Mouse (Mus musculus) kidney, embryonic 14.5 days (tissue): ENCODE data around the gene Galnt9. TPM values are rescaled to one million over a fixed set of nuclear protein-coding genes. Genes with fewer than 3 reads are reported as not detected.

ENCODE experiments used
- ATAC-seq: fragments of 200-750 bp; cut with Nextera tagmentation; 2 replicates; pipeline ENCODE4 v1.8.0; 2017; ENCODE audit warnings: moderate number of reproducible peaks, mild to moderate bottlenecking, moderate TSS enrichment, moderate library complexity; ENCODE audit not compliant: low FRiP score, low TSS enrichment
- H3K27ac ChIP-seq: fragments of 300-500 bp; sonication (generic); 2 replicates; pipeline ENCODE4 v1.5.1; 2014; ENCODE audit warnings: low read depth, mild to moderate bottlenecking, low read length, moderate library complexity, mixed read lengths
- H3K27me3 ChIP-seq: fragments of 300-500 bp; sonication (generic); 2 replicates; pipeline ENCODE4 v1.6.1; 2014; ENCODE audit warnings: mild to moderate bottlenecking, low read length; ENCODE audit not compliant: control insufficient read depth, insufficient read depth
- H3K36me3 ChIP-seq: fragments of 300-500 bp; sonication (generic); 2 replicates; pipeline ENCODE4 v1.6.1; 2014; ENCODE audit warnings: low read length, mixed read lengths; ENCODE audit not compliant: control insufficient read depth, insufficient read depth
- H3K4me1 ChIP-seq: fragments of 300-500 bp; sonication (generic); 2 replicates; pipeline ENCODE4 v1.6.1; 2014; ENCODE audit warnings: low read length, mixed read lengths; ENCODE audit not compliant: control insufficient read depth, insufficient read depth
- H3K4me2 ChIP-seq: fragments of 300-500 bp; sonication (generic); replicated peaks from 2 replicates; pipeline ENCODE4 v1.6.1; 2014; ENCODE audit warnings: low read depth, mild to moderate bottlenecking, low read length
- H3K4me3 ChIP-seq: fragments of 300-500 bp; sonication (generic); 2 replicates; pipeline ENCODE4 v1.5.1; 2014; ENCODE audit warnings: mild to moderate bottlenecking, low read length
- H3K9ac ChIP-seq: fragments of 300-500 bp; sonication (generic); 2 replicates; pipeline ENCODE4 v1.6.1; 2014; ENCODE audit warnings: low read depth, mild to moderate bottlenecking, low read length, moderate library complexity
- H3K9me3 ChIP-seq: fragments of 300-500 bp; sonication (generic); 2 replicates; pipeline ENCODE4 v1.6.1; 2016; ENCODE audit warnings: low read length; ENCODE audit not compliant: control insufficient read depth
- WGBS: fragments of 180-500 bp; shearing (Covaris S2); extraction: QIAGEN DNeasy Blood & Tissue Kit; methylation state at CpG from one replicate; pipeline ENCODE4 v1.1.7; 2014; 5-methylcytosine and 5-hydroxymethylcytosine counted together
- polyA plus RNA-seq: library from polyadenylated mRNA; unstranded; fragments of >200 nt; fragmentation: Nextera tagmentation; extraction: Ambion mirVana; gene quantifications from 2 replicates; pipeline ENCODE4 v1.2.1, GENCODE M21; 2014

The Galnt9 gene
- polyA plus RNA-seq, 1 experiment from 2014 or later = not detected

DNA sequence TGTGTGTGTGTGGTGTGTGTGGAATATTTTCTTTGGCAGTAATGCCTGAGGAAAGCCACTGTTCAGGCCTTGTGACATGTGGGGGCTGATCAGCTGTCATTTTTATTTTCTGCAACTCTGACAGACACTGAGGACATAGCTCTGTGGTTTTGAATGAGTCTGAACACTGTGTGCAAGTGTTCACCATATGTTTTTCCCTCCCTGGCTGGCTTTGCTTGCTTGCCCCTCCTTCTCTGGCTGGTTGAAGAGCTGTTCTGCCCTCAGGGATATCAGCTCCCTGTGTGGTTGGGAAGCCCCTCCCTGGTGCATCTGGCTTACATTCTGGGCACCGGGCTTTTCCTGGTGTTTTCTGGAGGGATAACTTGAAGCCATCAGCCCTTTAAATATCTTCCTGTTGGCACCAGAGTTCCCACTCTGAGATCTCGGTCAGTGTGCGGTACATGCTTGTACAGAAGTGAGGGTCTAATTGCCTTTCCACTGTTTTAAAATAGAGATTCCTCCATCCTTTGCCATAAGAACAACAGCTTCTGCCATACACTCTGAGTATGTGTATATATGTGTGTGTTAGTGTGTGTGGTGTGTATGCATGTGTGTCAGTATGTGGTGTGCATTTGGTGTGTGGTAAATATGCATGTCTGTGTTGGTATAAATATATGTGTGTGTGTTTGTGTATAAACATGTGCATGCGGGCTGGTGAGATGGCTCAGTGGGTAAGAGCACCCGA is 67.4 kb downstream of the Galnt9 start:
- no peaks in the 10 kb centered on the region for H3K9me3 ChIP-seq
- H3K4me1 ChIP-seq = no peaks in the 10 kb centered on the region
- no peak overlapping the region for H3K4me3 ChIP-seq
- 86% methylated on average over 5 of the region's 5 CpGs for WGBS
- no peak overlapping the region for H3K9ac ChIP-seq
- H3K27ac ChIP-seq = no peak overlapping the region
- H3K36me3 ChIP-seq = no peaks in the 10 kb centered on the region
- H3K4me2 ChIP-seq = no peak overlapping the region
- no peak for ATAC-seq
- H3K27me3 ChIP-seq = no peaks in the 10 kb centered on the region

DNA sequence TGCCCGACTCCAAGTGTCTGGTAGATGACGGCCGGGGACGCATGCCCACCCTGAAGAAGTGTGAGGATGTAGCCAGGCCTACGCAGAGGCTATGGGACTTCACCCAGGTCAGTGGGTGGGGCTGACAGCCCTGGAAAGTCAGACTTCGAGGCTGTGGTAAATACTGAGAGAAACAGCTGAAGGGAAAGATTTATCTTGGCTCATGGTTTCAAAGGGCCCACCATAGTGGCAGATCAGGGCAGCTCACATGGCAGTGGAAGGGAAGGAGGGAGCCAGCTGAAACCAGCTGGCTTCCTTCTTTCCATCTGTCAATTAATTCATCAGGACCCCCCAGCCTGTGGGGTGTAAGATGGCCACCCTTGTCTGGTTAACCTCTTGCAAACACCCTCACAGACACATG is 75.1 kb downstream of the Galnt9 start:
- H3K27ac ChIP-seq = no peak overlapping the region
- no peaks in the 10 kb centered on the region for H3K36me3 ChIP-seq
- H3K27me3 ChIP-seq = no peaks in the 10 kb centered on the region
- H3K9me3 ChIP-seq = no peaks in the 10 kb centered on the region
- no peak overlapping the region for H3K4me3 ChIP-seq
- H3K4me2 ChIP-seq = no peak overlapping the region
- H3K9ac ChIP-seq = no peak overlapping the region
- no peaks in the 10 kb centered on the region for H3K4me1 ChIP-seq
- no peak for ATAC-seq
- 82% methylated on average over 6 of the region's 6 CpGs for whole genome bisulfite sequencing

DNA sequence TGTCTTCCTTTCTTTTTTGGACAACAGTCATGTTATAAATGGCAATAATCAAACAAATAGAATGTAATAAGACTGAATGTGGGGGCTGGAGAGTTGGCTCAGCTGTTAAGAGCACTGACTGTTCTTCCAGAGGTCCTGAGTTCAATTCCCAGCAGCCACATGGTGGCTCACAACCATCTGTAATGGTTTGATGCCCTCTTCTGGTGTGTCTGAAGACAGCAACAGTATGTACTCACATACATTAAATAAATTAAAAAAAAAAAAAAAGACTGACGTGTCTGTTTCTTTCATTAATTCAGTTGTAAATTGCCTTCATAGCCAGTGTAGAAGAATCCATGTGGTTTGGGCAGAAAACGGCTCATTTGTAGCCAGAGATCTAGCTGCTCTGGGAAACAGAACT is 80.2 kb downstream of the Galnt9 start:
- H3K27ac ChIP-seq = no peak overlapping the region
- H3K27me3 ChIP-seq = no peaks in the 10 kb centered on the region
- no peak overlapping the region for H3K4me2 ChIP-seq
- H3K9ac ChIP-seq = no peak overlapping the region
- WGBS = 67% methylated on average over 2 of the region's 2 CpGs
- no peaks in the 10 kb centered on the region for H3K36me3 ChIP-seq
- no peak for ATAC-seq
- H3K4me1 ChIP-seq = no peaks in the 10 kb centered on the region
- H3K4me3 ChIP-seq = no peak overlapping the region
- no peaks in the 10 kb centered on the region for H3K9me3 ChIP-seq

DNA sequence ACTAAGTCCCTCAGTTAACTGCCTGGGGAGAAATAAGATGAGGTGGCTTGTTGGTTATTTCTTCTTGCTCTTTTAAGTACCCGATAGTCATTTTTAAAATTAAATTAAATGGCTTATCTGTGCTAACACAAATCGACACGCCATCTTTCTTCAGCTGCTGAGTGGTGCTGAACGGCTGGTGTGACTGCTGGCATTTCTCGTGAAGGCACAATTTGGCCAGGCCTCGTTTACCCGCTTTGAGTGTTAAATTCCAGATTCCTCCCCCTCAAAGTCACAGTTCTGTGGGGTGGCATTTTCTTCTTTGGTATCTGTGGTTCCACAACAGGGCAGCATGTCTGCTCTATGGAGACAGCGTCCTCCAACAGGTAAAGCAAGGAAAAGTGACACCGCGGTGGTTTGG is 83.2 kb downstream of the Galnt9 start:
- no peak for ATAC-seq
- Histone ChIP-seq H3K4me3 (no peak overlapping the region), H3K27me3 (no peaks in the 10 kb centered on the region), H3K4me2 (no peak overlapping the region), H3K27ac (no peak overlapping the region), H3K4me1 (no peaks in the 10 kb centered on the region), H3K9ac (no peak overlapping the region), H3K36me3 (no peaks in the 10 kb centered on the region), H3K9me3 (no peaks in the 10 kb centered on the region)
- WGBS = 64% methylated on average over 10 of the region's 10 CpGs

DNA sequence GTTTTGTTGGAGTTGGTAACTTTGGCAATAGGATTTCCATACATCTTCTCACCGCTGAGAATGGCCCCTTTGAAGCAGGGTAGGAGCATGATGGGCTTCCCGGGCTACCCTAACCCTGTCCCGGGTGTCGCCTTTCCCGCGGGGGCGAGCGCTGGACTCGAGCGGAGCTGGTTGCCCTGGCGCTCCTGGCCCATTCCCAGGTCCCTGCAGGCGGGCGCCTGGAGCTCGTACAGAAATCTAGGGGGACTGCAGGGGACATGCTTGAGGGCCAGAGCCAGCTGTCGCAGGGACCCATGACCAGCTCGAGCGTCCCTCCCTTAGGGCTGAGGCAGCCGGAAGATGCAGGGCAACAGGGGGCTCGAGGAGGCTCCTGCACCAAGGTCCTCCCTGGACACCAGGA is 84.0 kb downstream of the Galnt9 start:
- Histone ChIP-seq H3K4me3 (no peak overlapping the region), H3K4me2 (peak overlapping the region; percentile 18), H3K36me3 (no peaks in the 10 kb centered on the region), H3K27ac (no peak overlapping the region), H3K9me3 (no peaks in the 10 kb centered on the region), H3K27me3 (no peaks in the 10 kb centered on the region), H3K4me1 (no peaks in the 10 kb centered on the region), H3K9ac (no peak overlapping the region)
- whole genome bisulfite sequencing = 19% methylated on average over 19 of the region's 19 CpGs
- no peak for ATAC-seq

DNA sequence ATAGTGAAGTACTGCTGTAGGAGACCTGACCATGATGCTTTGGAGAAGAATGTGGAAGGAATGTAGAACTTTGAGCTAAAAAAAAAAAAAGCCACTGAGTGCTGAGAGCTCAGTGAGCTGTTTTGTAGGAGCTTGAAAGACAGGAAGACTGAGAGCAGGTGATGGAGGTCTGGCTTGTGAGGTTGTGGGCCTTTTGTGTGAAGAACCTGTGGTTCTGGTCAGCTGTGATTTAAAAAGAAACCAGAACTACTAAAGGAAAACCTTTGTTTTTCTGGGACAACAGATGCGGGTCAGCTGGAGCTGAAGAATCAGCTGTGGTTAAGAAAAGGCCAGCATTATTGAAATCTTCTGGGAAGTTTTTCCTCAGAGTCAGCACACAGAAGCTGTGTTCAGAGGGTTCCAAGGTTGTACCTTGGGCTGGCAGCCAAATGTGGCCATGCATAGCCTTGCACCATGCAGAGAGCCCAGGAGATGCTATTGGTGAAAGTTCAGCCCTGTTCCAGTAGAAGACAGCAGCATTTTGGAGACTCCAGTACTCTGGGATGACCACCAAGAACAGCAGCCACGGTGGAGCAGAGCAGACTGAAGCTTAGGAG is 85.5 kb downstream of the Galnt9 start:
- H3K9me3 ChIP-seq = no peaks in the 10 kb centered on the region
- H3K4me1 ChIP-seq = no peaks in the 10 kb centered on the region
- no peak overlapping the region for H3K27ac ChIP-seq
- H3K4me2 ChIP-seq = no peak overlapping the region
- WGBS = 74% methylated on average over 2 of the region's 2 CpGs
- no peak for ATAC-seq
- H3K36me3 ChIP-seq = no peaks in the 10 kb centered on the region
- H3K27me3 ChIP-seq = no peaks in the 10 kb centered on the region
- no peak overlapping the region for H3K9ac ChIP-seq
- no peak overlapping the region for H3K4me3 ChIP-seq

DNA sequence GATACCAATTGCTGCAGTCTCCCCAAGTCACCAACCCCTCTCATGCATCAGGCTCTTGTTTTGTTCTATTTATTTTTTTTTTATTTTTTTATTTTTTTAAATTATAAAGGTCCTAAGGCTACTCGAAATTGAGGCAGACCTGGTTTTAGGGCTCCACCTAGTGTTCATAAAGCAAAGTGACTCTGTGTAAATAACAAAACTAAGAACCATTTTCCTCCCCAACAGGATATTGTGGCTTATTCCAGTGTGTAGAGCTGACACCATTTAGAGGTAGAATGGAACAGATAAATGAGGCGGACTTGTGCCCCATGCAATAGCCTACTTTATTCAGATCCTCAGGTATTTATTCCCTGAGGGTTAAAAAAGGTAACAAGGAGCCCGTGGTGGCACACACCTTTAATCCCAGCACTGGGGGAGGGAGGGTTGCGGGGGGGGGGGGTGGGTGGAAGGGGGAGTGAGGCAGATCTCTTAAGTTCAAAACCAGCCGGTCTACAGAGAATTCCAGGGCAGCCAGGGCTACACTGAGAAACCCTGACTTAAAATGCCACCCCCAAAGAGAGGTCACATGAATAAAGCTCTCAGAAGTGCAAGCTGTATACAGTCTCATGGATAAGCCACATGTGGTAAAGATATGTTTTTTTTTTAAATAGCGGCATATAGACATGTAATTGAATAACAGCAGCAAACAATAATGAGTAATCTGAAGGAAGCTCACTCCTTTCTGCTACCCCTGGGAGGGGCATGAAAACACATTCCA is 92.0 kb downstream of the Galnt9 start:
- H3K9me3 ChIP-seq = no peaks in the 10 kb centered on the region
- H3K27me3 ChIP-seq = no peaks in the 10 kb centered on the region
- ATAC-seq = no peak
- H3K9ac ChIP-seq = no peak overlapping the region
- 44% methylated on average over 6 of the region's 6 CpGs for WGBS
- no peaks in the 10 kb centered on the region for H3K4me1 ChIP-seq
- H3K36me3 ChIP-seq = no peaks in the 10 kb centered on the region
- H3K4me3 ChIP-seq = no peak overlapping the region
- H3K4me2 ChIP-seq = no peak overlapping the region
- H3K27ac ChIP-seq = no peak overlapping the region

DNA sequence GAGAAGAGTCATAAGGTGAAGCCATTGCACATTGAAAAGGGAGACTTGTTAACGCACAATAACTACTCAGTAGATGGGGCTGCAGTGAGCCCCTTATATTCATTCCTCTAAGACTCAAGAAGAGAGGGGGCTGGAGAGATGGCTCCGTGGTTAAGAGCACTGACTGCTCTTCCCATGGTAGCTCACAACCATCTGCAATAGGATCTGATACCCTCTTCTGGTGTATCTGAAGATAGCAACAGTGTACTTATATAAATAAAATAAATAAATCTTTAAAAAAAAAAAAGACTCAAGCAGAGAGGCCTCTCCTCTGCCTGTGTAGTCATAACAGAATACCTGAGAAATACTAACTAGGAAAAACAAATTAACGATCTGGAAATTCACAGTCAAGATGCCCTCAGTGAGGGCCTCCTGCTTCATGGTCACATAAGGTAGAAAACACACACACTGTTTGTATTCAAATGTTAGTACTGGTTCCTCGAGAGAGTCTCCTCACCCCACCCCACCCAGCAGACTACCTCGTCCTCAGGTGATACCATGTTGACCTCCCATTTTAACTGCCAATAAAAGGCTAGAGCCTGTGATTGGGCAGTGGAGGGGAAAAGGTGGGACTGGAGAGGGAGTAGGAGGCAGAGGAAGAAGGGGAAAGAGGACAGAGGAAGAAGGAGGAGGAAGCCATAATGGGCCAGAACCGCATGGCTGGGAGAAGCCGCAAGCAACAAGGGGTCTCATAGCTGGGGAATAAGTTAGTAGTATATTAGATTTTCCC is 94.3 kb downstream of the Galnt9 start:
- no peaks in the 10 kb centered on the region for H3K27me3 ChIP-seq
- H3K27ac ChIP-seq = no peak overlapping the region
- 81% methylated on average over 7 of the region's 7 CpGs for WGBS
- H3K4me3 ChIP-seq = no peak overlapping the region
- H3K9me3 ChIP-seq = no peaks in the 10 kb centered on the region
- H3K9ac ChIP-seq = no peak overlapping the region
- H3K4me1 ChIP-seq = no peaks in the 10 kb centered on the region
- H3K4me2 ChIP-seq = no peak overlapping the region
- ATAC-seq = 0 out of 2 replicates have a peak, but pooled peaks have one; percentile 53
- H3K36me3 ChIP-seq = no peaks in the 10 kb centered on the region
